Mouse (Mus musculus) spleen, postnatal 14 days (tissue): ENCODE measurements around the gene Vmn2r14.
"Not testable (repeated sequence)": the region's sequence is repeated elsewhere in the genome, so short reads cannot be mapped to it uniquely, and the experiment has no call there.

Source experiments
- DNase-seq, 2 experiments: peaks; one replicate each; pipeline ENCODE4 v3.0.0; 2021 to 2022; ENCODE audit warnings: low spot score in 2 of 2

Vmn2r14 gene

GRCm38 (mm10) chr5:109224608-109225007, at the start of gene Vmn2r14:
Gene Vmn2r14 (minus strand): TSS chr5:109224708.
- DNase-seq = no peak

- DNase-seq = not testable (repeated sequence)
Measured at GRCm38 (mm10) chr5:109192099-109192498, 32.4 kb downstream of the Vmn2r14 start, which contains the start of gene Vmn2r13. Gene Vmn2r13 (minus strand): TSS chr5:109192199.

GRCm38 (mm10) chr5:109166851-109167250, 57.7 kb downstream of the Vmn2r14 start:
- not testable (repeated sequence) for DNase-seq
